Mouse (Mus musculus) colon, adult 2 months (tissue): ENCODE results near the gene Cnih1. TPM values are rescaled to one million over a fixed set of nuclear protein-coding genes. Genes with fewer than 3 reads are reported as not detected.

Experiments
- polyA plus RNA-seq: library from polyadenylated mRNA; depleted of rRNA; stranded (reverse); fragments of >200 nt; gene quantifications from 2 replicates; pipeline ENCODE4 v1.2.3, GENCODE M21; 2012; rRNA removed

The Cnih1 gene
- 56.3 and 62.8 TPM in 2 replicates for polyA plus RNA-seq

DNA sequence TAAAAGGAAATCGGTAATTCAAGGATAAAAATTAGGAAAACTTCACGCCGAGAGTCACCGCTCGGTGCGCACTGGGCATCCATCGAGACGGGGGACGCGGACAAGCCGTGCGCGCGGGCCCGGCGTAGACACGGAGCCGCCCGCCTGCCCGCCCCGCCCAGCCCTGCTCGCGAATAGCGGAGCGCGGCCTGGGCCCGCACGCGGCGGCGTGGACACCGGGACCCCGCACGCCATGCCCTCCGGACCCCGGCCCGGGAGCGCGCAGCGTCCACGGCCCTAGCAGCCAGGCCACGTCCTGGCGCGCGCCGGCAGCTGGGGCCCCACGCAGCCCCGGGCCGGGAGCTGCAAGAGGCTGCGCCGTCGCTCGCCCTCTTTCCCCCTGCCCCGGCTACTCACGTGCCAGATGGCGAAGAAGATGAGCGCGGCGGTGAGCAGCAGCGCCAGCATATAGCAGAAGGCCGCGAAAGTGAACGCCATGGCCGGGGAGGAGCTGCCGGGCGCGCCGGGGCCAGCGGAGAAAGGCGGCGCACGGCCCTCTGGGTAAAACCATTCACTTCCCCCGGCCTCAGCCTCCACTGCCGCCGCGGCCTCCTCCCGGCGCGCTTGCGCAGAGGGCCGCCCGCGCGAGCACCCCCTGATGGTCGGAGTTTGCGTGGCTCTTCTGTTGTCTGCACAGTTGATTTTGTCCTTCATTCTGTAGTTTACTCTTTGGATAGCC is at the start of gene Cnih1:
Gene Cnih1 (minus strand): TSS at position 625 of the 718 bp plus-strand sequence.

DNA sequence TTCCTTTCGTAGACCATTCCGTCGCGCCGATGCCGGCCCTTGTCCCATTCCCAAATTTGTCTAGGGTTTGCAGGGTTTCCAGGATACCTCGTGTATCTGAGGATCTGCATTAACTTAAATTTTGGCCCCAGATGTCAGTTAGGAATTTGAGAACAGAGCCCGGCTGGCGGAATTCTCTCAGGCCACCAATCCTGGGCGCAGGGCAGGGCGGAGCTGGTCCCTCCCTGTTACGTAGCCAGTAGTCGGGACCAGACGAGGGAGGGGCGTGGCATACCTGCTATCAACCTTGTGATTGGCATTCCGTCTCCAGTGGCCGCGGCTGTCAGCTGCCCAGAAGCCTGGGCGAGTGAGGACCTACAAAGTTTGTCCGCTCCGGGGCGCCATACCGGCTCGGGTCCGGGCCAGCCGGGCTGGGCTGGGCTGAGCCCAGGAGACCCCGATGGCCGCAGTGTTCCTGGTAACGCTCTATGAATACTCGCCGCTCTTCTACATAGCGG is 43.7 kb upstream of the Cnih1 start, which contains the start of gene Cgrrf1:
Gene Cgrrf1 (plus strand): TSS at position 289 of the 497 bp plus-strand sequence.

DNA sequence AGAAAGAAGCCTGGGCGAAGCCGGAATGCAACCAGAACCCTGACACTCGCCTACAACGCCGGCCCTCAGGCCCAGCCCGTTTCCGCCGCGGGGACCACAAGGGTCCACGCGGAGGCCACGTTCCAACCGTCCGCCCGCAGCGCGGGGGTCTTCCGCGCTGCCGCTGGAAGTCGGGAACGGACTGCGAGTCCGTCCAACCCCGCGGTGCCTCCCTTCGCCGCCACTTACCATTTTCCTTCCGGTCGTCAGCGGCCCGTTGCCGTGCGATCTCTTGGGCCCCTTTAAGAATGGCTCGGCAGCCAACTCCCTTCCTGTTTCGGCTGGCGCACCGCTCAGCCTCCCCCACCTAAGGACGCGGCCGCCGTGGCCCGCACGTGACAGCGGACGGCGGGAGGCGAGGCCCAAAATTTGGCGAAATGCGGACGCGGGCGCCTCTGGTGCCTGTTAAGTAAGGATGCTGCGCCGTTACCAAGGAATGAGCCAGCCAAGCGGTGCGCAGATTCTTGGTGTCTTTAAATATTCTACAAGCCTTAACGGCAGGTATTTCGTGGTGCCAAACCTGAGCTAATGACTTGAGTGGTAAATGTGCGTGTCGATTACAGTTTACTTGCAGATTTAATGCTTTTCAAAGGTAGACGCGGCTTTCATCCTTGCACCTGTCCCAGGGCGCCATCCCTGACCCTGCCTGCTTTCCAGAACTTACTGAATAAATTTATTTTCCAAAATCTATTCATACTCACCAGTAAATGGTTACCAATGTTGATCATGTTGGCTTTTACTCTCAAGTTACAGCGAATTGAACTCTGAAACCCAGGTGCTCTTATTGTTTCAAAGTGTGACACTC is 33.9 kb upstream of the Cnih1 start, which contains the start of gene Gmfb:
Gene Gmfb (minus strand): TSS at position 370 of the 844 bp plus-strand sequence.

GRCm38 (mm10) chr14:46760355-46761029 is 27.7 kb downstream of the Cnih1 start, which contains the start of gene Cdkn3:
Gene Cdkn3 (plus strand): TSS chr14:46760541.

Other genes with a start within 250 kb of the Cnih1 start
- 3.0 and 4.4 TPM in 2 replicates for gene Cdkn3, start 27.9 kb downstream of the Cnih1 start, polyA plus RNA-seq
- gene Gmfb, start 33.8 kb upstream of the Cnih1 start, polyA plus RNA-seq: 3.7 and 3.8 TPM in 2 replicates
- 16.6 and 19.8 TPM in 2 replicates for gene Cgrrf1, start 43.7 kb upstream of the Cnih1 start, polyA plus RNA-seq
- gene Samd4, start 94.4 kb upstream of the Cnih1 start, polyA plus RNA-seq: 17.2 and 21.8 TPM in 2 replicates